Mouse (Mus musculus) heart, adult 8-10 months (tissue): ENCODE measurements around the gene Trappc12. TPM values are rescaled to one million over a fixed set of nuclear protein-coding genes. Genes with fewer than 3 reads are reported as not detected.

Experiments used
- DNase-seq: peaks from one replicate; pipeline ENCODE4 v3.0.0; 2022; ENCODE audit warnings: low spot score
- microRNA-seq: library from miRNA; unstranded; fragments of <30 nt; microRNA quantifications from one replicate; pipeline ENCODE4 v1.2.0, GENCODE M21; 2022
- total RNA-seq, 4 experiments: library from RNA; stranded (reverse); gene quantifications; 2 replicates each; pipeline ENCODE4 v1.2.4; 2022

Trappc12 gene
- total RNA-seq, 4 experiments from 2014 or later, result 20.8 to 26.5 (median 23.6) TPM

DNA sequence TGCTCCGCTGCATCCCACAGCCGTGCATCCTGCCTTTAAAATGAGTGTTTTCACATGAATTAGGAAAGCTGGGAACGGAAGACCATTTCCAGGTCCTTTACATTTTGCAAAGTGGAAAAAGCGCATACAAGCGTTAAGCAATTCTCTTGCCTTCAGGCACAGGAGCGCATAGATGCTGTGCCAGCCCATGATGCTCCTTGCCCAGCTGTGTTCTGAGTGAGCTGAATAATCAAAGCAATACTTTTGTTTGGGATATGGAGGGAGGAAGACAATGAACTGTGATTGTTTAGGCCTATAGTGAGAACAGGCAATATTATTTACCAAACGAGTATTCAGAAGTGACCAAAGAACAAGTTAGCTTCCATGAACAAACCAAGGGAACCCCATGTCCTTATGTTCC is 59.5 kb downstream of the Trappc12 start:
- no peak for DNase-seq

DNA sequence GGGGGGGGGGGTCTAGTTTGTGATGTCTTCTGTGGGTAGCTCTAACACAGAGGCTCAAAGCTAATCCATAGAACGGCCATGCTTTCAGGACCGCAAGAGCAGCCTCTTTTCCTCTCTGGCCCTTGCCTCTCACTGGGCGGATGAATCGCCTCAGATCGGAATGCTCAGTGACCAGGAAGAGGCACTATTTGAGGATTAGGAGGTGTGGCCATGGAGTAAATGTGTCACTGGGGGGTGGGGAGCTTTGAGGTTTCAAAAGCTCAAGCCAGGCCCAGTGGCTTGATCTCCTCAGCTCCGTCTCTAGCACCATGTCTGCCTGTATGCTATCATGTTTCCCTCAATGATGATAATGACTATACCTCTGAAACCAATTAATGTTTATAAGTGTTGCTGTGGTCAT is 61.3 kb downstream of the Trappc12 start:
- DNase-seq, result no peak

DNA sequence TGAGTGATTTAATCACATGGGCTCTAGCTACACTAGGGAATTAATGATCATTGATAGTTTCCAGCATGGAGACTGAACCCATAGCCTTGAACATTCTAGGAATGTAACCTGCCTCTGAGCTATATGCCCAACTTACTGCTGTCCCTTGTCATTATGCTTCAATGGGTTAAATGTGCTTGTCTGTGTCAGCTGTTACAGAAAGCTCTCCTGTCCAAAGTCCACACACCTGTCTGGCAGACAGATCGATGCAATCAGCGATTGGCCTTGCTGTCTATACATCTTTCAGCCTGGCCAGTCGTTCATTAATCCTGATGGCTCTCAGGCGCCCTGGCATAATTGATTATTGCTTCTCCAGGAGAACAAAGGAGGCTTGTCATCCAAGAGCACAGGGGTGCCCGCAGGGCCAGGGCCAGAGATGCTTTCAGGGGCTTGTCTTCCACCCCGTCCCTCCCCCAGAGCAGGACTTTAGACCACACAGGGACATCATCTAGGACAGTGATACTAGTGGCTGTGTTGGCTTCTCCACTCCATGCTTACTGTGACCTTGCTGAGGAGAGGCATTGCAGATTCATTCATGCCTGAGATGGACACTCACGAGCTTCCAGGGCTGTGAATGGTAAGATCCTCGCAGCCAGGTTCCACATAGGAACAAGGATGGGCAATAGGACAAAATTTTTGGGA is 63.9 kb downstream of the Trappc12 start:
- no peak for DNase-seq

DNA sequence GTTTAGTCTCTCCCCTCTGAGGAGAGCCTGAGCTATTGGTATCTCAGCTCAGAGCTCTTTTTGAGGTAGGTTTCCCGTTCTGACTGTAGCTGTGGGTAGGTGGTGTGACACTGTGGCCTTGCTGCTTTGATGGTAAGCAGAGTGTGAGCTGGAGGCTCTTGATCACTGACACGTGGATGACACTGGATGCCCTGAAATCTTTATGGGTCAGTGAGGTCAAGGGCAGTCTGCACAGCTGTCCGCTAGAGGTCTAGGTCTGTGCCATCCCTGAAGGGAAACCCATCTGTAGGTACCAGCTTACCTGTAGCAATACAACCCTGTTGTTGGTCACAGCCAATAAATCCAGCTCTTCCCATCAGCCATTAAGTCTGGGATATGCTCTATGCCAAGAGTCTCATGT is 64.5 kb downstream of the Trappc12 start:
- no peak for DNase-seq

DNA sequence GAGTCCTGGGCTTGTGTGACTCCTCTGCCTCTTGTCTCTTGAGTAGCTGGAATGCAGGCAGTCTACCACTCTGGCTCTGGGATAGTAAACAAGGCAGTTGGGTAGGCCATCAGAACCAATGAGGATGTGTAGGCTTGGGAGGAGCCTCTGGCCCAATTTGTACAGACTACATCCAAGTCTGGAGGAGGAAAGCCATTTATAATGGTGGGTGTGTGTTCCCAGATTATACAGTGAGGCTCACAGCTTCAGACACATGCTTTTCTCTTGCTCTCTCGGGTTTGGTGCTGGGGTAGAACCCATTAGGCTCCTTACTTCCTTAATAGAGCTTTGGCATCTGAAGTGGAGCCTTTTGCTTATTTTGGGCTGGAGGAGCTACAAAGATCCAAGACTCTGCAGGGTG is 65.6 kb downstream of the Trappc12 start:
- no peak for DNase-seq

DNA sequence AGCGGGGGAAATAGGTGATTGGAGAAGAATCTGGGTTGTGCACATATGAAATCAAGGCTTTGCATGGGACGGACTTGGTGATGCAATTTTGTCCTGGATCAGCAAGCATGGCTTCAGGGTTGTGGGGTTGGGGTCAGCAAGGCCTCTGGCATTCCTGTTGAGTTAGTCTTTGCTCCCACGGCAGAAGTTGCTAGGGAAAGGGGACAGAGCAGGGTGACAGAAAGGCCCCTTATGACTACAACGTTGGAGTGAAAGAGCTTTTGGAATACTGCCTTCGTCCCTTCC is 74.4 kb downstream of the Trappc12 start:
- DNase-seq, result no peak

DNA sequence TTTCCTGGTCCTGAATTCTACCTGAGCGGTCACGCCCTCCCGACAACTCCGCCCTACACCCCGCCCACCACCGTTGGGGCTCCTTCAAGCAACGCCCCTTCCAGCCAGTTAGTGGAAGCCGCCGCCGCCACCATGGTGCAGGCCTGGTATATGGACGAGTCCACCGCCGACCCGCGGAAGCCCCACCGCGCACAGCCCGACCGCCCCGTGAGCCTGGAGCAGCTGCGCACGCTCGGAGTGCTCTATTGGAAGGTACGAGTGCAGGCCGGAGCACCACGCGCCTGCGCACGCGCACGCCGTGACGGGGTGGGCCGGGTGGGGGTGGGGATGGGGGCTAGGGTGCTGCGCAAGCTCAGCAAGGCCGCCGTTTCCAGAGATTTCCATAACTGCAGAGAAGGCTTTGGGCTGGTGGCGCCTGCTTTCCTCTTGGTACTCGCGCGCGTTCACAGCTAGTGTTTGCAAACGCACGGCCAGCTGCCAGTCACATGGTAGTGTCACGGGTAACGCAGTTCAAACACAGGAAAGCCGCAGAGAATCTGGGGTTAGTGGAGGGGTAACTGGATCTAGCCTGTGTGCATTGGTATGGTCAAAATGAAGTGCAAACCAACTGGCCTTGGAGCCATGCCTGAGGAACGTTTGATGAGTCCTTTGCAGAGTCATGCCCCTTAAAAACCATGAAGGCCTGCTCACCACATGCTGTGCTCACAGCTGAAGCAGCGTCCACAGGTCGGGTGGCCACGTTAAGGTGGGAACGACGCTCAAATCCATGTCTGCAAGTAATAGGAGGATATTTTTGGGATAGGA is 74.9 kb downstream of the Trappc12 start, which contains the start of gene Adi1:
TSS of gene Adi1 (plus strand) at position 111 of the 804 bp plus-strand sequence.
- peak; percentile 69 for DNase-seq

DNA sequence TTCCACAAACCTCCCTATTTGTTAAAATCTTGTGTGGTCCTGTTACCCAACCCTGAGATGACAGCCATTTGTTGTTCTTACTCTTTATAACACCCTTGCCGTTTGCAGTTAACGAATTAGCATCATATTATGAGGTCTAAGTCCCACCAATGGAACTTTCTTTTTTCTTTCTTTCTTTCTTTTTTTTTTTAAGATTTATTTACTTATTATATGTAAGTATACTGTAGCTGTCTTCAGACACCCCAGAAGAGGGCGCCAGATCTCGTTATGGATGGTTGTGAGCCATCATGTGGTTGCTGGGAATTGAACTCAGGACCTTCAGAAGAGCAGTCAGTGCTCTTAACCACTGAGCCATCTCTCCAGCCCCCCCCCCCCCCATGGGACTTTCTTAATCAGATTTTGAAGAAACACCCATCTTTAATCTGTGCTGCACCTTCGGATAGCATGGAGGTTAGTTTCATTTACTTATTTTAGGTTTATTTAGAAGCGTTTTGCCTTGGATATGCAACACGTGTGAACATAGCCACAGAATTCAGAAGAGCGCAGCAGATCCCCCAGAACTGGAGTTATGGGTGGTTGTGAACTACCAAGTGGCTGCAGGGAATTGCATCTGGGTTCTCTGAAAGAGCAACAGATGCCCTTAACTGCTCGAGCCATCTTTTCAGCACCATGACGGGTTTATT is 76.1 kb downstream of the Trappc12 start:
- DNase-seq, result no peak

DNA sequence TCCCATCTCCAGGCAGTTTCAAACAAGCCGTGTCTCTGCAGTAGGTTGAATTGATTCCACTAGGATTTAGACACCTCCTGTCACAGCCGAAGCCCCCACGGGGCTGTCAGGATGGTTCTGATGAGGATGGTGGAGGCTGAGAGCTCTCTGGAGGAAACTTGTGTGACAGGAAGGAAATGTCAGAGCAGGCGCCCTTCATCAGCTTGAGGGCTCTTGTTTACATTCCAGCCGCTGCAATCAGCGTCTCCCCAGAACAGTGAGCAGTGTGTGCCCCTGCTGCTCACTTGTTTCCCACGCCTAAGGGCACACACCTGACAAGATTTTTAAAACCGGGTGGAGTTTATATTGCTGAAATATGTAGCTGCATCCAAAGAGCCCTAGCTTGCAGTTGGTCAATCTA is 83.0 kb downstream of the Trappc12 start:
- no peak for DNase-seq

DNA sequence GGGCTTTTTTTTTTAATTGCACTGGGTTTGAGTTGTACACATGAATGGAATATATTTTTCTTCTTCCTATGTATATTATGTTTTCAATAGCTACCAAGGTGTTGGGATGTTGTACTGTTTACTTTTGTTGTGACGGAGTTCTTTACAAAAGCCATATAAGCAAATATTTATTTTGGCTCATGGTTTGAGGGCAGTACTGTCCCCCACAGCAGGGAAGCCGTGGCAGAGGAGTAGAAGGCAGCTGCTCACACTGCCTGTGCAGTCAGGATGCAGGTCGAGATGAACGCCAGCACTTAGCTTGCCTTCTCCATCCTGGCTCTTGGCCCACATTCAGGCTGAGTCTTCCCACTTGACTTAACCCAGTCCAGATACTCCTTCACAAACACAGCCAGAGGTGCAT is 83.5 kb downstream of the Trappc12 start:
- no peak for DNase-seq

DNA sequence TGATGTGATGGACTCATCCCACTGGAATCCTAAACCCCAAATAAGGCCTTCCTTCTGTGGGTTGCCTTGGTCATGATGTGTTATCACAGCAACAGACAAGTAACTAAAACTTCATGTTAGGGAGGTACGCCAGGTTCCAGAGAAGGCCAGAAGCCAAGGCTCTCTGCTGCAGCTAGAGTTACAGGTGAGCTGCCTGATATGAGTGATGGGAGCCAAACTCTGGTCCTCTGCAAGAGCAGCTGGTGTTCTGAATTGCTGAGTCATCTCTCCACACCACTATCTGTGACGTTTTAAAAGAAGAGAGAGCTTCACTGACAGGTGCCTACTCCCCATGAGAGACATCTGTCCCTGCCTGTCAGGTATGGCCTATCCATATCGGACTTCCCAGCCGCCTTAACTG is 87.6 kb downstream of the Trappc12 start:
- no peak for DNase-seq

DNA sequence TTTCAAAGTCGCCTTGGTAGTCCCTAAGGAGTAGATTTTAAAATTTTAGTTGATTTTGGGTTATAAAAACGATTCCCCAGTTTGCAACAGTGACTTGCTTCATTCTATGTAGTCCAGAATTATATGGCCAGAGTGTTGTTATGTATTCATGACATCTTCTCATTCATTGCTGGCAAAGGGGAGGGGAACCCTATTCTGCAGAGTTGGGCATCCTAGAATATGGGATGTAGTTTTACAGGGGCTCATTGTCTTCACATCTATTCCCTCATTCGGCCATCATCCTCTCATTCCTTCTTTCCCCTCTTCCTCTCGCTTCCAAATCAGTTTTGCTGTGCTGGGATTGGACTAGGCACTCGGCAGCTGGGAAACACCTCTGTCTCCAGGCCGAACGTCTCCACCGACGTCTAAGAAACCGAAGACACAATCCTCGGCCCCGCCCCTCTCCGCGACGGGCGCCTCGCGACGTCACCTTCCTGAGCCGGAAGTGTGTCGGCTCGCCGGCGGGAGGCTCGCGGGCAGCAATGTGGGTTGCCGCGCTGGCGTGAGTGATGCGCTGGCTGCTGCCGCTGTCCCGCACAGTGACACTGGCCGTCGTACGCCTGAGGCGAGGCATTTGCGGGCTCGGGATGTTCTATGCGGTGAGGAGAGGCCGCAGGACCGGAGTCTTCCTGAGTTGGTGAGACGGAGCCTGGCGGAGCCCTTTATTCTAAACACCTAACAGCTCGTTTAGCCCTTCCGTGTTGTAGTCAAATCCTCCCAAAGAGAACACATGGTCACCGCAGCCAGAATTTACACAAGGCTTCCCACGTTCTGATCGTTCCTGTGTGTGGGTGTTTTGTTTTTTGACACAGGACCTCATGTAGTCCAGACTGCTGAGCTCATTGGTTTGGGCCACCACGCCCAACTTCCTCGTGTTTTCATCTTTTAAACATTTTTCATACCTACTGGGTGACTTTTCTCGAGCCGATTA is 100.8 kb downstream of the Trappc12 start, which contains the start of gene Rnaseh1:
TSS of gene Rnaseh1 (plus strand) at position 462 of the 970 bp plus-strand sequence.
- peak; percentile 90 for DNase-seq

Small RNA genes within 50 kb of the gene (microRNA-seq; reads per million reads assigned to microRNA genes)
- gene Mir6937, result not detected

Other genes starting within 250 kb of the Trappc12 start
- gene Dcdc2c, start 198.1 kb downstream of the Trappc12 start, total RNA-seq, result not detected
- gene Allc, start 167.9 kb downstream of the Trappc12 start, total RNA-seq, result not detected
- 10 to 100 TPM; 11.8 to 18.1 (median 14.3) TPM for gene Colec11, start 127.1 kb downstream of the Trappc12 start, total RNA-seq
- gene Rps7, start 114.5 kb downstream of the Trappc12 start, total RNA-seq, result 100 to 1,000 TPM; 211 to 303 (median 290) TPM
- gene Rnaseh1, start 100.9 kb downstream of the Trappc12 start, total RNA-seq, result 1 to 10 TPM; 6.7 to 9.4 (median 8.2) TPM
- gene Adi1, start 75.2 kb downstream of the Trappc12 start, total RNA-seq, result 10 to 100 TPM; 58.0 to 62.6 (median 61.6) TPM
- gene Eipr1, start 1.3 kb upstream of the Trappc12 start, total RNA-seq, result 1 to 10 TPM; 8.9 to 9.6 (median 9.0) TPM